Mouse (Mus musculus) forelimb bud, embryonic 11.5 days (tissue): ENCODE data around the gene Chchd1.
A peak's percentile ranks its signal among the peaks of the same experiment; 100 is the strongest.
"Not testable (repeated sequence)": the region's sequence is repeated elsewhere in the genome, so short reads cannot be mapped to it uniquely, and the experiment has no call there.

ENCODE experiments used
- DNase-seq: peaks from one replicate; pipeline ENCODE4 v3.0.0-alpha.2; 2012; ENCODE audit warnings: low read depth, low spot score

Gene Chchd1

GRCm38 (mm10) chr14:20686576-20686975 lies 16.2 kb upstream of the Chchd1 start:
- no peak for DNase-seq

GRCm38 (mm10) chr14:20689009-20689408 lies 13.8 kb upstream of the Chchd1 start:
- no peak for DNase-seq

- DNase-seq: no peak
Measured at GRCm38 (mm10) chr14:20691772-20692171, 11.0 kb upstream of the Chchd1 start.

- no peak for DNase-seq
Measured at GRCm38 (mm10) chr14:20693589-20694101, 9.2 kb upstream of the Chchd1 start.

GRCm38 (mm10) chr14:20694185-20694883 lies 8.5 kb upstream of the Chchd1 start:
- DNase-seq: no peak

- peak; percentile 89 for DNase-seq
Measured at GRCm38 (mm10) chr14:20694884-20695760, 7.7 kb upstream of the Chchd1 start, which contains the start of gene Fut11. Gene Fut11, plus strand, starts transcription at chr14:20694968.

- DNase-seq: no peak
Measured at GRCm38 (mm10) chr14:20695761-20696520, 6.9 kb upstream of the Chchd1 start.

GRCm38 (mm10) chr14:20696986-20697385 lies 5.8 kb upstream of the Chchd1 start:
- no peak for DNase-seq

- DNase-seq: no peak
Measured at GRCm38 (mm10) chr14:20698515-20698914, 4.3 kb upstream of the Chchd1 start.

GRCm38 (mm10) chr14:20700362-20700761 lies 2.4 kb upstream of the Chchd1 start:
- DNase-seq: no peak

GRCm38 (mm10) chr14:20701554-20701953 lies 1.3 kb upstream of the Chchd1 start:
- no peak for DNase-seq

- DNase-seq: no peak
Measured at GRCm38 (mm10) chr14:20702096-20702740, 588 bp upstream of the Chchd1 start.

- not testable (repeated sequence) for DNase-seq
Measured at GRCm38 (mm10) chr14:20703461-20703860, 655 bp downstream of the Chchd1 start.

- peak; percentile 88 for DNase-seq
Measured at GRCm38 (mm10) chr14:20707201-20708190, 4.7 kb downstream of the Chchd1 start, which contains the start of gene Zswim8. Gene Zswim8, plus strand, starts transcription at chr14:20707552.

GRCm38 (mm10) chr14:20708239-20708638 lies 5.4 kb downstream of the Chchd1 start:
- no peak for DNase-seq

GRCm38 (mm10) chr14:20713832-20714231 lies 11.0 kb downstream of the Chchd1 start:
- DNase-seq: no peak

- no peak for DNase-seq
Measured at GRCm38 (mm10) chr14:20718443-20718842, 15.6 kb downstream of the Chchd1 start.

GRCm38 (mm10) chr14:20719767-20720166 lies 17.0 kb downstream of the Chchd1 start:
- no peak for DNase-seq

GRCm38 (mm10) chr14:20721371-20721770 lies 18.6 kb downstream of the Chchd1 start:
- no peak for DNase-seq

GRCm38 (mm10) chr14:20723006-20723405 lies 20.2 kb downstream of the Chchd1 start:
- DNase-seq: no peak
